Mouse (Mus musculus) hindbrain, embryonic 13.5 days (tissue): ENCODE measurements around the gene Palm3. TPM values are rescaled to one million over a fixed set of nuclear protein-coding genes. Genes with fewer than 3 reads are reported as not detected.
A peak's percentile ranks its signal among the peaks of the same experiment; 100 is the strongest.
"Not testable (repeated sequence)": the region's sequence is repeated elsewhere in the genome, so short reads cannot be mapped to it uniquely, and the experiment has no call there.

Source experiments
- ATAC-seq: fragments of 200-750 bp; cut with Nextera tagmentation; 2 replicates; pipeline ENCODE4 v1.8.0; 2017; ENCODE audit warnings: moderate TSS enrichment; ENCODE audit not compliant: low FRiP score
- H3K27ac ChIP-seq: fragments of 300-500 bp; sonication (generic); 2 replicates; pipeline ENCODE4 v1.5.1; 2015; ENCODE audit warnings: inconsistent platforms, mild to moderate bottlenecking, moderate library complexity
- H3K27me3 ChIP-seq: fragments of 300-500 bp; sonication (generic); 2 replicates; pipeline ENCODE4 v1.6.1; 2015; ENCODE audit warnings: mild to moderate bottlenecking, inconsistent platforms
- H3K36me3 ChIP-seq: fragments of 300-500 bp; sonication (generic); 2 replicates; pipeline ENCODE4 v1.6.1; 2015; ENCODE audit warnings: mild to moderate bottlenecking, inconsistent platforms
- H3K4me1 ChIP-seq: fragments of 300-500 bp; sonication (generic); replicated peaks from 2 replicates; pipeline ENCODE4 v1.6.1; 2015; ENCODE audit warnings: inconsistent platforms
- H3K4me2 ChIP-seq: fragments of 300-500 bp; sonication (generic); 2 replicates; pipeline ENCODE4 v1.6.1; 2015; ENCODE audit warnings: inconsistent platforms, mild to moderate bottlenecking, moderate library complexity
- H3K4me3 ChIP-seq: fragments of 300-500 bp; sonication (generic); 2 replicates; pipeline ENCODE4 v1.5.1; 2015; ENCODE audit warnings: mild to moderate bottlenecking, inconsistent platforms
- H3K9ac ChIP-seq: fragments of 300-500 bp; sonication (generic); 2 replicates; pipeline ENCODE4 v1.6.1; 2015; ENCODE audit warnings: mild to moderate bottlenecking, inconsistent platforms
- H3K9me3 ChIP-seq: fragments of 300-500 bp; sonication (generic); 2 replicates; pipeline ENCODE4 v1.6.1; 2016; ENCODE audit warnings: inconsistent platforms
- WGBS: fragments of 180-500 bp; shearing (Covaris S2); methylation state at CpG from one replicate; pipeline ENCODE4 v1.1.7; 2015; 5-methylcytosine and 5-hydroxymethylcytosine counted together
- polyA plus RNA-seq: library from polyadenylated mRNA; unstranded; fragments of >200 nt; fragmentation: Nextera tagmentation; extraction: Ambion mirVana; gene quantifications from 2 replicates; pipeline ENCODE4 v1.2.1, GENCODE M21; 2015

The Palm3 gene
- polyA plus RNA-seq, 1 experiment from 2014 or later = 6.8 TPM

DNA sequence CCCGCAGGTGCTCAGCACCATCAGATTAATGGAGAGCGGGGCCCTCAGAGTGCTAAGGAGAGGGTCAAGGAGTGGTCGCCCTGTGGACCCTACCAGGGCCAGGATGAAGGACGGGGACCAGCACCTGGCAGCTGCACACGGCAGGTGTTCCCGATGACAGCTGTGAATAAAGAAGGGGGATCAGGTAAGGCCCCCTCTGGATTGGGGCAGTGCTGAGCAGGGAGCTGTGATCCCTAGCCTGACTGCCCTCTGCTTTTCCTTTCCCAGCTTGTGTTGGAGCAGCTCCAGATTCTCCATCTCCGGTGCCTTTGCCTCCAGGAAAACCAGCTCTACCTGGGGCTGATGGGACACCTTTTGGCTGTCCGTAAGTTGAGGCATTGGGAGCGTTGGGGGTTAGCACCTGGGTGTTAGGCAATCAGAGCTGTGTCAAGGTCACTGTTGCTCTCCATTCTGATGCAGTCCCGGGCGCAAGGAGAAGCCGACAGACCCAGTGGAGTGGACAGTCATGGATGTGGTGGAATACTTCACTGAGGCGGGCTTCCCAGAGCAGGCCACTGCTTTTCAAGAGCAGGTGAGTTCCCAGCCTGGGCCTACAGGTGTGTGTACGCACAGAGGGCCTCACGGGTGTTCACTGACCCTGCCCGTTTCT, 22.1 kb upstream of the Palm3 start:
- WGBS = 70% methylated on average over 16 of the region's 16 CpGs
- H3K9ac ChIP-seq = peak overlapping the region; percentile 83
- H3K9me3 ChIP-seq = no peaks in the 10 kb centered on the region
- H3K4me3 ChIP-seq = peak overlapping the region; percentile 76
- H3K36me3 ChIP-seq = peaks cover 20% of the 10 kb centered on the region
- no peak for ATAC-seq
- H3K4me2 ChIP-seq = peak overlapping the region; percentile 79
- H3K27ac ChIP-seq = no peak overlapping the region
- H3K4me1 ChIP-seq = peaks cover 43% of the 10 kb centered on the region
- H3K27me3 ChIP-seq = peaks cover 31% of the 10 kb centered on the region

DNA sequence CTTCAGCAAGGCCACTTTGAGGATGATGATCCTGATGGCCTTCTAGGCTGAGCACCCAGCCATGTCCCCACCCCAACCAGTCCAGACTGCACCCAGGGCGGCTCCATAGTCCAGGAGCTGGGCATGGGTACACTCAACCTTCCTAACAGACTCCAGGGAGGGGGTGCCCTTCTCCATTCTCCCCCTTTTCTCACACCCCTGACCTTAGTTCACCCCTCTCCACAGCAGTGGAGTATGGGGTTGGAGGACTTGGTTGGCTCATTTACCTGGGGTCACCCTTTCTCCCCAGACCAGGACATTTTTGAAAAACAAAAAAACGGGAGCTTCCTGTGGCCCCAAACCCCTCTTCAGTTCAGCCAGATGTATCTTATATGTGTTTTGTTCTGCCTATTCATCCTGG, 21.4 kb upstream of the Palm3 start:
- Histone ChIP-seq H3K36me3 (peaks cover 14% of the 10 kb centered on the region), H3K9me3 (no peaks in the 10 kb centered on the region), H3K27ac (no peak overlapping the region), H3K27me3 (peaks cover 31% of the 10 kb centered on the region), H3K9ac (0 out of 2 replicates have a peak overlapping the region, but pooled peaks have one; percentile 83), H3K4me2 (peak overlapping the region; percentile 79; the same call in 1 of the 2 replicates), H3K4me3 (no peak overlapping the region), H3K4me1 (peaks cover 47% of the 10 kb centered on the region)
- ATAC-seq = no peak
- 94% methylated on average over 2 of the region's 2 CpGs for WGBS

DNA sequence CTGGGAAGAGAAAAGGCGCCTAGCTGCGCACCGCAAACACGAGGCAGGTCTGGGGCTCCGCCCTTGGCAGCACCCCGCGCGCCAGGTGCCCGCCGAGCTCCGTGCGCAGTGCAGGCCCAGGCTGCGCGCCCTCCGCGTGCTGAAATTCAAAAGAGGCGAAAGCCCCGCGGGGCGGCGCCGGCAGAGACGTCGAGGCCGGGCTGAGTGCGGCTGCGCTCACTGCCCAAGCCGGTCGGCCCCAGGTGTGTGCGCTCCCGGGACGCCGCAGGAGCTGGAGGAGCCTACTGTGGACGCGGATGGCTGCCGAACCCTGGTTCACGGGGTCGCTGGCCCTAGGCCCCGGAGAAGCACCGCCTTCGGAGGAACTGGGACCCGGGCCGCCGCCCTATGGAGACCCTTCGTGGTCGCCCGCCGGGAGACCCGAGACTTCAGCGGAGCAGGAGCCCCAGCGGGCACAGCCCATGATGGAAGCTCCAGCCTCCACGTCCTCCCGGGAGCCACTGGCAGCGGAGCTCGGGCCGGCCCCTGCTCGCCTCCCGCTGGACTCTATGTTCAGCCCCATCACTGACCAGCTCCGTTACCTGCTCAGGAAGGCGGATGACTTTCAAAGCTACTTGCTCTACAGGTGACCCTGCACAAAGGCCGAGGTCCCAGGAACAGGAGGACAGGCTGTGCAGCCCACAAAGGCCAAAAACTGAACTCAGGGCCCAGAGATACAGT, 19.8 kb upstream of the Palm3 start, which contains the start of gene 1700067K01Rik:
TSS of gene 1700067K01Rik (plus strand) at position 222 of the 720 bp plus-strand sequence.
- peak within 1 kb of the TSS; percentile 17 for H3K4me3 ChIP-seq
- peaks cover 10% of the 10 kb centered on the region for H3K36me3 ChIP-seq
- peak within 1 kb of the TSS; percentile 33 for H3K4me2 ChIP-seq
- H3K9me3 ChIP-seq = no peaks in the 10 kb centered on the region
- 18% methylated on average over 61 of the region's 61 CpGs for WGBS
- no peak within 1 kb of the TSS for H3K27ac ChIP-seq
- peaks cover 45% of the 10 kb centered on the region for H3K4me1 ChIP-seq
- peaks cover 31% of the 10 kb centered on the region for H3K27me3 ChIP-seq
- H3K9ac ChIP-seq = peak within 1 kb of the TSS; percentile 35
- ATAC-seq = no peak

DNA sequence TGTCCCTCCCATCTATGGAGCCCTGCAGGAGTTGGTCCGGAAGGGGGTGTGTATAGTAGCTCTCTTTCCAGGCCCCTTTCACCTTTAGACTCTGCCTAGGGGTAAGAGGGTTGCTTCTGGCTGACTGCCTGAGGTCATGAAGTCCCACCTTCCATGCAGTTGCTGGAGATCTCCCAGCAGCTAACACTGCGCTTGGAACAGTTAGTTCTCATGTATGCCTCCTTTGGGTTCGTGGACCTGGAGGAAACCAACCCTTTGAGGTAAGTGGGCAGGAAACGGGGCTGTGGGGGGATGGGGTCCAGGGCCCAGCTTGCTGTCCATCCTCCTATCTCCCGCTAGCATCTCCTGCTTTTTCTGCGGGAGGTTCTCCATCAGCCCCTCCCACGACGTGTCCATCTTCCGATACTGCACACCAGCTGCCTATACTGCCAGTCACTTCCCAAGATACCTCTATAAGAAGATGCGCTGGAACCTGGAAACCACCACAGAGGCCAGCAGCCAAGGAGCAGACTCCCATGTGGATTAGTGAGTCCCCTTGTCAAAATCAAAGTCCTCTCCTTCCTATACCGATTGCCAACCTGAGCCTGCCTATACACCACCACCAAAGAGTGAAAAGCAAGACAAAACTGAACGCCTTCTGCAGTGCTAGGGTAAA, 18.2 kb upstream of the Palm3 start:
- Histone ChIP-seq H3K4me3 (no peak overlapping the region), H3K27me3 (peaks cover 31% of the 10 kb centered on the region), H3K9me3 (no peaks in the 10 kb centered on the region), H3K9ac (no peak overlapping the region), H3K27ac (no peak overlapping the region), H3K4me2 (no peak overlapping the region; the same call in 1 of the 2 replicates), H3K4me1 (peaks cover 42% of the 10 kb centered on the region), H3K36me3 (peaks cover 10% of the 10 kb centered on the region)
- no peak for ATAC-seq
- WGBS = 62% methylated on average over 12 of the region's 12 CpGs

DNA sequence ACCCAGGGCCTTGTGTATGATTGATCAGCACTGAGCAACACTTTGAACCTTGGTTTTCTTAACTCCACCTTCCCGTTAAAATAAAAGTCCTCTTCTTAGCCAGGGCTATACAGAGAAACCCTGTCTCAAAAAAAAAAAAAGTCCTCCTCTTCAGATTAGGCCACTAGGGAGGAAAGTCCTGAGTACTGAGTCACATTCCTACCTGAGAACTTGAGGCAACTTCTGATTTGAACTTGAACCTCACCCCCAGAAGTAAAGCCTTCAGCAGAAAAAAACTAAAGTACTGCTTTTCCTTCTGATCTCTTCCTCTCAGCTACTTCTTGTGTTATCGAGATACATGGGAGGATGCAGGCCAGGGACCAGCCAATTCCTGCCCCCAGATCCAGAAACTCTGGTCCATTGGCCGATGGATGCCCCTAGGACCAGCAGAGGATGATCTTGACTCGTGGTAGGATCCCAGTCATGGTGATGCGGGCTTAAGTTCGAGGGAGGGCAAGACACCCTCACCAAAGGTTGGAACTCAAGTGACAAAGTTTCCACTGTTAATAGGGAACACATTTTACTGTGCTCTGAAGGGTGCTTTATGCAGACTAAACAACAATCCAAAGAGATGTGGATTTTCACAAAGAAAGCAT, 17.5 kb upstream of the Palm3 start:
- 80% methylated on average over 6 of the region's 6 CpGs for WGBS

DNA sequence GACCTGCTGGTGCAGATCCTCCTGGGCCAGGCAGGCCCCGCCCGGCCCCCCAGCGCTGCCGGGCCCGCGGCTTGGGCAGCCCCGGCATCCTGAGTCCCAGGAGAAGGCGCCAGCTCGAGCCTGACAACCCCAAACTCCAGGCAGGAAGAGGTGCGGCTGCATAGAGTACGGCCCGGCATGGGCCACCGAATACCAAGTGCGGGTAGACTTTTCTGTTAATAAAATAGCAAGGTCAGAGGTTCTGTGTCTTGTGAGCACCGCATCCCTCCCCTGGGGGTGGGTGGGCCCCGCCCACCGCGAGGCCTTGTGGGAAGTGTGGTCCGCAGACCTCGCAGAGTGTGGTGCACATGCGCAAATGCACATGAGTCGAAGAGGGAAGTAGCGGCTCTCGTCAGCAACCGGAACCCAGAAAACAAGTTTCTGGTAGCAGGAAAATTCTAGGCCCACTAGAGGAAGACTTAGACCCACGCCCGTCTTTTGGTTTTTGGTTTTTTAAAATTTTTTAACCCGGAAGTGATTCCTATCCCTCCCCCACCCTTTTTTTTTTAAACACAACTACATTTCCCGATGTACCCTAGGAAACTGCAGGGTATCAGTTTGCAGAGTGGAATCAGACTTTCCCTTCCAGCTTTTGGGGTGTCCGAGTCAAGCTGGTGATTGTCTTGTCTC, 16.6 kb upstream of the Palm3 start:
- under 1% methylated on average over 30 of the region's 30 CpGs for WGBS
- Histone ChIP-seq H3K36me3 (peaks cover 5% of the 10 kb centered on the region), H3K4me3 (peak overlapping the region; percentile 59), H3K9me3 (no peaks in the 10 kb centered on the region), H3K27ac (peak overlapping the region; percentile 67), H3K27me3 (peaks cover 34% of the 10 kb centered on the region), H3K9ac (peak overlapping the region; percentile 82), H3K4me1 (peaks cover 30% of the 10 kb centered on the region), H3K4me2 (peak overlapping the region; percentile 90)
- peak; percentile 79 for ATAC-seq

More for the DNA sequence above, 17.5 kb upstream of the Palm3 start:
- Histone ChIP-seq H3K4me3 (peak overlapping the region; percentile 59), H3K4me1 (peaks cover 40% of the 10 kb centered on the region), H3K27me3 (peaks cover 32% of the 10 kb centered on the region), H3K36me3 (peaks cover 10% of the 10 kb centered on the region), H3K4me2 (peak overlapping the region; percentile 90), H3K27ac (no peak overlapping the region), H3K9ac (peak overlapping the region; percentile 82), H3K9me3 (no peaks in the 10 kb centered on the region)
- no peak for ATAC-seq

DNA sequence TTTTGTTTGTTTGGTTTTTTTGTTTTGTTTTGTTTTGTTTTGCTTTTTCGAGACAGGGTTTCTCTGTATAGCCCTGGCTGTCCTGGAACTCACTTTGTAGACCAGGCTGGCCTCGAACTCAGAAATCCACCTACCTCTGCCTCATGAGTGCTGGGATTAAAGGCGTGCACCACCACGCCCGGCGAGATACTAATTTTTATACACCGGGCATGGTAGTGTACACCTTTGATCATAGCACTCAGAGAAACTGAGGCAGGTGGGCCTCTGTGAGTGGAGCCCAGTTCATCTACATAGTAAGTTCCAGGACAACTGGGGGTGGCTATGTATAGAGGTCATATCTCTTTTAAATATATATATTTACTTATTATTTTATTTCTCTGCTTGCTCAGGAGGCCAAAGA, 15.8 kb upstream of the Palm3 start:
- WGBS = 92% methylated on average over 7 of the region's 7 CpGs

DNA sequence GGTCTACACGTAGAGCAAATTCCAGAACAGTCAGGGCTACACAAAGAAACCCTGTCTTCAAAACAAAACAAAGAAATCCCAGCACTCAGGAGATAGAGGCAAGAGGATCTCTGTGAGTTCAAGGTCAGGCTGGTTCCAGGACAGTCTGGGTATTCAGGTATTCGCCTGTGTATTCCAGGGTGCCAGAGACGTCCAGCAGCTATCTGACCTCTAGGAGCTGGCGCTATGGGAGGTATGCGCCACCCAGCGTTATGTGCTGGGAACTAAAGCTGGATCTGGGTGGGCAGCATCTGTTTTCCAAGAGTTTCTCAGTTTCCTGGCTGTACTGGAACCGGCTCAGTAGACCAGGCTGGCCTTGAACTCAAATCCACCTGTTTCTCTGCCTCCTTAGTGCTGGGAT, 12.9 kb upstream of the Palm3 start:
- WGBS = 34% methylated on average over 7 of the region's 7 CpGs
- peaks cover 39% of the 10 kb centered on the region for H3K4me1 ChIP-seq
- ATAC-seq = no peak
- H3K27ac ChIP-seq = no peak overlapping the region
- no peak overlapping the region for H3K4me2 ChIP-seq
- H3K9me3 ChIP-seq = no peaks in the 10 kb centered on the region
- H3K36me3 ChIP-seq = no peaks in the 10 kb centered on the region
- H3K9ac ChIP-seq = no peak overlapping the region
- peaks cover 40% of the 10 kb centered on the region for H3K27me3 ChIP-seq
- no peak overlapping the region for H3K4me3 ChIP-seq

More for the DNA sequence above, 15.8 kb upstream of the Palm3 start:
- not testable (repeated sequence) for H3K4me2 ChIP-seq, ATAC-seq, H3K9me3 ChIP-seq, H3K27ac ChIP-seq, H3K4me3 ChIP-seq, H3K36me3 ChIP-seq, H3K9ac ChIP-seq
- Histone ChIP-seq H3K4me1 (peaks cover 32% of the 10 kb centered on the region), H3K27me3 (peaks cover 33% of the 10 kb centered on the region)

DNA sequence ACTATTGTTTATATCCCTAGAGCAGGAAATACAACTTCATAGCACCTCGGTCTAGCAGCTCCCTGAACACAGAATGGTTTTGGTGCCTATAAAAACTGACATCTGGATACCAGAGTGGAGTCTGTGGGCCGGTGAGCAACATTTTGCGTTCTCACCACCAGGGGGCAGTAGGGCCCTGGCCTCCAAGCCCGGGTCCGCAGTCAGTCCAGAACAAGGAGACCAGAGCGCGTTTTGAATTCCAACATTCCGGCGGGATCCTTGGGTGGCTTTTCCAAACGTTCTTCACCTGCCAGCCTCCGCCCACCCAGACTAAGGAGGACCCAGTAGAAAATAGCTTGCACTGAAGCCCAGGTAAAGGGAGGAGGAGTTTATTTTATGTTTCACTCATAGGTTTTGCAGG, 11.4 kb upstream of the Palm3 start:
- Histone ChIP-seq H3K27me3 (peaks cover 47% of the 10 kb centered on the region), H3K27ac (no peak overlapping the region), H3K4me3 (no peak overlapping the region), H3K4me2 (no peak overlapping the region), H3K4me1 (peaks cover 31% of the 10 kb centered on the region), H3K9me3 (no peaks in the 10 kb centered on the region), H3K36me3 (no peaks in the 10 kb centered on the region), H3K9ac (no peak overlapping the region)
- no peak for ATAC-seq
- 1% methylated on average over 11 of the region's 11 CpGs for WGBS

DNA sequence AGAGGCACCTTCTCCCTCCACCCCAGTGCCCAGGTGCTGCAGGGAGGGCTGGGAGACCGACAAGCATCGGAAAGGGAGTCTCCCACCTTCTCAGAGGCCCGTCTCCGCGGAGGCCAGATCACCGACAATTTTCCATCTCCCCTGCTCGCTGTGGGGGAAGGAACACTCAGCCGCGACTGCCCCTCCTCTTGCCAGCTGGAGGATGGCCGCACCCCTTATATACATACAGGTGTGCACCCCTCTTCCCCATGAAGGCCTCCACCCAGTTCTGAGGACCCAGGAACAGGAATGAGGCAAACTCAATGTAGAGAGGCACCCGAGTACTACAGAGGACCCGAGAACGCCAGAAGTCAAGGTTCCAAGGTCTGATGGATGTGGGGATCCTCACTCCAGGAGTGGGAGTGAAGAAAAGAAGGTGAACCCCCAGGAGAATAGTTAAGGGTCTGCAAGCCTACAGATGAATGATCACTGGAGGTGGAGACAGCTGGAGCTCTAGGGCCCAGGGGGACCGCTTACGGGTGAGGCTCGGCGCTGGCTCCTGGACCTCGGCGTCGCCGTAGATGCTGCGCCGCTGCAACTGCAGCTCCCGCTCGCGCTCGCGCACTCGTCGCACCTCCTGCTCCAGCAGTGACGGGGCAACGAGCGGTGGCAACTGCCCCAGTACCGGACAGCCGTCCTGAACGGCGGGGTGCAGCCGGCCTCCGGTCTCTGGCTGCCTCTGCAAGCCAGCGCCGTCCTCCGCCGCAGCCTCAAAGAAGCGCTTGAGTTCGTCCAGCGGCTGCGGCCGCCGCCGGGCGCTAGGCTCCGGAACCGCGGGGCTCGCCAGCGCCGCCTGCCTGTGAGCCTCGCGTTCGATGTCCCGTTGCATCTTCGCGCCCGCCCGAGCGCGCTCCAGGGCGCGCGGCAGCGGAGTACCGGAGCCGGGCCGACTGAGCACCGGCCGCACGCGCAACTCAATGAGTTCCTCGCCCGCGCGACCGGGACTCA, 10.4 kb upstream of the Palm3 start:
- 2% methylated on average over 82 of the region's 83 CpGs for WGBS
- peak overlapping the region; percentile 77 for H3K9ac ChIP-seq
- peaks cover 47% of the 10 kb centered on the region for H3K27me3 ChIP-seq
- peak overlapping the region; percentile 56 for H3K4me3 ChIP-seq
- H3K4me1 ChIP-seq = peaks cover 27% of the 10 kb centered on the region
- no peak overlapping the region for H3K27ac ChIP-seq
- peak; percentile 46 for ATAC-seq
- H3K4me2 ChIP-seq = peak overlapping the region; percentile 98
- no peaks in the 10 kb centered on the region for H3K36me3 ChIP-seq
- H3K9me3 ChIP-seq = no peaks in the 10 kb centered on the region
